Mouse (Mus musculus) monocyte, adult 5-6 weeks (primary cell): ENCODE data around the gene Txndc17. TPM values are rescaled to one million over a fixed set of nuclear protein-coding genes. Genes with fewer than 3 reads are reported as not detected.
A peak's percentile ranks its signal among the peaks of the same experiment; 100 is the strongest.

Experiments
- ATAC-seq: fragments of 153-309, 156-312 bp; replicated peaks from 2 replicates; pipeline ENCODE4 v1.8.0; 2017; ENCODE audit warnings: mild to moderate bottlenecking; ENCODE audit not compliant: low TSS enrichment, insufficient number of reproducible peaks, severe bottlenecking, poor library complexity, low FRiP score
- total RNA-seq: library from RNA; stranded (forward); fragments of 200-1000, 200-491, 200-594 nt; gene quantifications from 3 replicates; pipeline ENCODE4 v1.2.3, GENCODE M21; 2017

Gene Txndc17
- total RNA-seq, 1 experiment from 2014 or later, result 37.8 TPM

GRCm38 (mm10) chr11:72215410-72215797, 8.1 kb downstream of the Txndc17 start, which contains the start of gene Med31:
Gene Med31, minus strand, starts transcription at chr11:72215592.
- ATAC-seq, result peak; percentile 48

DNA sequence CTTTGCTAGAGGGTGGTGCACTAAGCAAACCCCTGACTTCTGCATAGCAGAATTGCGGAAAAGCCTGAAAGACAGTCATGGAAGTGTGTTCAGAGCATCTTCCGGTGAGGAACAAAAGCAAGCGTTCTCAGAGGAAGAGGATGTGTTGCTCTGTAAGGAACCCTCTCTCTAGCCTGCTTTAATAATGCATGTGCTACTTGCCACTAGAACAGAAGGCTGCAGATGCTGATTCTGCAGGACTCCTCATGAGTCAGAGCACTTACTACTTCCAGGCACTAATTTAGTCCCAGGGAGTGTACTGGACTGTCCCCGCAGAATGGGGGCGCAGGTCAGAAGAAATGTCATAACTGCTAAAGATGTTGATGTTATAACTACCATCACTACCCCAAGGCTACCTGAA, 9.8 kb downstream of the Txndc17 start:
- ATAC-seq, result no peak

DNA sequence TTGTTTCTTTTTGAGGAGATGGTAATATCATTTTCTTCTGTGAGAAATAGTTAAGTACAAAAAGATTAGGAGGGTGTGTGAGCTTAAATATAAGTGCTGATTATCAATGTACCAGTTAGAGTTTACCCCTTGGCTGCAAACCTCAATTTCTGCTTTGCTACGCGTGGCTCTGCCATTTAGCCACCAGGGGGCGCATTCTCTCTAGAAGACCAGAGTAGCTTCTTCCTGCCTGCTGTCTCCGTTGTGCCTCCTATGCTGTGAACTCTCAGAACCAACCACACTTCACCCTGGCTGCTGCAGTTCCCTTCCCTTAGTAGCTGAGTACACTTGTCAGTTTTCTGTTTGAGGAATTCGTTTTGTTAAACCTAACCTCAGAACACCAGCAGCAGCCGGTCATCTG, 13.9 kb downstream of the Txndc17 start:
- peak; percentile 77 for ATAC-seq

DNA sequence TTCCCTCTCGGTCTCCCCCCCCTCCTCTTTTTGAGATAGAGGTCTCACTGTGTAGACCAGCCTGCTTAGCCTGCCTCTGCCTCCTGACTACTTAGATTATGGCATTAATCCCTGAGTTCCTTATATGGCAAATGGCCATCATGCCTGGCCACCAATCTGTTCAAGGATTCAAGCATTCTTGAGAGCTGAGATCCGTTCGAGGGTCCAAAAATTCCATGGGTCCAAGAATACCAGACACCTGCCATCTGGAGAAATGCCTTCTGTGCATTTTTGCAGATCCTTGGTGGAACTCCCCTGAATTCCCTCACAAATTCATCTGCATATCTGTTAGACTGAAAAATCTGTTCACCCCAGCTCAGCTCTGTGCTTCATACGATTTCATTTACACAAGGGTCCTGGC, 16.1 kb downstream of the Txndc17 start:
- ATAC-seq, result no peak

DNA sequence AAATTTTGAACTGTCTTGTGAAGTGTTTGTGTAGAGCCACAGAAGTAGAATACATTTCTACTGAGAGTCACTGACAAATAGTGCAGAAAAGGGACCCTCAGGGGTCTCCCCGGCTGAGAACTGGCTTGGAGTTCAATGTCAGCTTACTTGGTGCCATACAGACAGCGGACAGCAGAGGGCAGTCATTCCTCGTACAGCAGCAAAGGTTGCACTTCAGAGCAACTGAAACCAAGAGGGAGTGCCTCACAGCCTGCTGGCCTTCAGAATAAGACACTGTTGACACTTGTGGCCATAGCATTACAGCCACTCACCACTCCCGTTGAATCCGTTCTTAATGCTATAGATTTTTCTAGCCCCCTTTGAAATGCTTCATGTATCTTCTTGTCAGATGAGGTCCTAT, 17.5 kb downstream of the Txndc17 start:
- ATAC-seq, result peak; percentile 73; the same call in 1 of the 2 replicates

DNA sequence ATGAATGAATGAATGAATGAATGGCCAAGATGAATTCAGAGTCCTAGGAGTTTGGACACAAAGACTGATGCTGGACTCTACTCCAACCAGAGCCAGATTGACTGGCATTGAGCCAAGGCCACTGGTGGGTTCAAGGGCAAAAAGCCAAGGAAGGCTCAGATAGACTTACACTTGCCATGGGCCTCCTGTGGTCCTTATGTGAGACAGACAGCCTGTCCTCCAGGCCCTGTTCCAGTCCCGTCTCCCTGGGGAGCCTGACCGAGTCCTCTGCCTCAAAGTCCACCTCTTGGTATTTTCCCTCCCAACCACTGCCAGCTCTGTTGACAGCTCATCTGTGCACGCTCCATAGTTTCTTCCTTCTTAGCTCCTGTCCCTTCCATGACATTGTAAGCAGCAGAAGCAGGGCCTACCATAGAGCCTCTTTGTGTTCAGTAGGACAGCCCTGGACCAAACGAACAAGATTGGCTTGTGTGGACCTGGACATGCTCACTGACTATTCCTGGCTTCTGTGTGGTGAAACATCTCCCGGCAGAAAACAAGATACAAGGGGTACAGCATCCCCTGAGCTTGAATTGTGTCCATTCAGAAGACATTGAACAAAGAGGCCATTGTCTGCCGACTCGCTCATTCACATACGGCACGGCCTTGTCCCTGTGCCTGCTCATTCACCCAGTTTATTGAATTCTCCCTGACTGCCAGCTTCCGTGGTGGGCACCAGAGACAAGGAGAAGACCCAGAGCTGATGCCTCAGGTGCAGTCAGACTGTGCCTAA, 18.9 kb downstream of the Txndc17 start:
- no peak for ATAC-seq

- no peak for ATAC-seq
Observed at GRCm38 (mm10) chr11:72226901-72227300, 19.6 kb downstream of the Txndc17 start.

DNA sequence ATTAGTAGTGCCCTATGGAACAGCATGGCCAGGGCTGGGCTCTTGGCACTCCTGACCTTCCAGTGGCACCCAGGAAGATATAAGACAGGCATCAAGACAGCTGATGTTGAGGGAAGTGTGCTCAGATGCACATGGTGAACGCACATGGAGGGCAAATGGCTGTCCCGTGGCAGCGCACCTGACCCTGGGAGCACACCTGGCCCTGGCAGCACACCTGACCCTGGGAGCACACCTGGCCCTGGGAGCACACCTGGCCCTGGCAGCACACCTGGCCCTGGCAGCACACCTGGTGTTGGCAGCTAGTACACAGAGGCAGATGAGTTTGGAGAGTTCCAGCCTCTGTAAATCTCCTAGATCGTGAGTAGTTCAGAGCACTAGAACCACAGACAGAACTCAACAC, 21.2 kb downstream of the Txndc17 start:
- no peak for ATAC-seq

- no peak for ATAC-seq
Observed at GRCm38 (mm10) chr11:72232068-72232467, 24.7 kb downstream of the Txndc17 start.

GRCm38 (mm10) chr11:72232991-72233390, 25.6 kb downstream of the Txndc17 start:
- no peak for ATAC-seq

DNA sequence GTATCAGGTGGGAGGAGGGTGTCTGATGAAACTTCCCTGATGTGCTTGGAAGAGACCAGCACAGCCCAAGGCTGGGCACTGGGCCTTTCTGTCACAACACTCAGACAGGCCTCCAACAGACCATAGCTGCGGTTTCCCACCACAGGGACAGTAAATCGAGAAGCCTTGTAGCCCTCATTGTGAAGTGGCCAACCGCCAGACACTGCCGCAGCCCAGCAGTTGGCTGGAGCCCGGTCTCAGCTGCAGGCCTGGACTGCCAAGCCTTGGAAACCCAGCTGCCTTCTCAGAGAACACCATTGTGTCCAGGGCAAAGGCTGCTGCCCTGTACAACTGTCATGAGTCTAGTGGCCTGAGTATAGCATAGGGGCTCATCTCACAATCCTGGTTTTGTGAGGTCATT, 26.7 kb downstream of the Txndc17 start:
- ATAC-seq, result no peak

DNA sequence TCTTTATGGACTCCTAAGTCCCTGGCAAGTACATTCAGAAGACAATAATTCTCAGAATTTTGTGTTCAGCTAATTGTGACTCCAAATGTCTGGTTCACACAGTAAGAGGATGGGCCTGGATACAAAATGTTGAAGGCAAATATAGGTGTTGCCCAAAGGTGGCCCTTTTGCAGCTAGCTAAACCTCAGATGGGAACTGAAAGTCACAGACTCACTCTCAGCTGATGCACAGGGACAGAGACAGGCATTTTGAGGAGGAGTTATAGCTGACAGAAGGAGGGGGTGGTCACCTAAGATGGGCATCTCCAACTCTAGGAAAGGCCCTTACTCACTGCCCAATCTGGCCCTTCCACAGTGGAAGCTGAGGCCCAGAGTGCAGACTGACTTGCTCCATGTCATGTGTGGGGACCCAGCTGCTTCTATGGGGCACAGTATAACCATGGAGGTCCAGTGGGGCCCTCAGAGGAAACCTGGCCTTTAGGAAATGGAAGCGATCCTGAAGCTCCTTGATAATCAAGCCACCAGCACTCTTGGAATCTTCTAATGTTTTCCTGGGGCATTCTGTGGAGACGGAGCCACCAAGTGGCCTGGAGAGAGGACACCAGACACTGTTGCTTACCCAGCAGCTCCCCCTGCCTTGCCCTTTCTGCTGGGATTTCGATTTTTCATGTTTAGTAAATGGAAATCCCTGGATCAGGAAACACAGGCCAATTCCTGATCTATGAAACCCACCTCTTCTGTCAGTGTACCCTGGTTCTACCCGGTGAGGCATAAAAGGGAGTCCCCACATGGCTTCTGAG, 32.9 kb downstream of the Txndc17 start:
- no peak for ATAC-seq

- ATAC-seq, result no peak
Observed at GRCm38 (mm10) chr11:72245196-72245753, 37.9 kb downstream of the Txndc17 start.

- ATAC-seq, result no peak
Observed at GRCm38 (mm10) chr11:72255629-72256028, 48.3 kb downstream of the Txndc17 start.

DNA sequence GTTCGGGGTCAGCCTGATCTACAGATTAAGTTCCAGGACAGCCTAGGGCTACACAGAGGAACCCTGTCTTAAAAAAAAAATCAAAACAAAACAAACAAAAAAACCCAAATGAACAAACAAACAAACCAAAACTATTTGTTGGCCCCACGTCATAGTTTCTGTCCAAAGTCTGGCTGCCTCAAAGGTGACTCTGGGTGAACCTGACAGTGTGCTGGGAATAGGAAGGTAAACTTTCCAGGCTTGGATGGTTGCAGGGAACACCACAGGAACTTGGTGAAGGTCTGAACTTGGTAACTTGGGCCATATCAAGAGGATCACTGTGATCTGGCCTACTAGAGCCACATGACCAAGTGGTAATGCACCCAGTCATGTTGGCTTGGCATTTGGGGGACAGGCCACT, 49.1 kb downstream of the Txndc17 start:
- ATAC-seq, result no peak

Other genes with a start within 250 kb of the Txndc17 start
- gene Aipl1, start 170.0 kb upstream of the Txndc17 start, total RNA-seq, result 0.67 TPM in 1 of 3 replicates, not detected in the others
- gene Pimreg, start 165.5 kb upstream of the Txndc17 start, total RNA-seq, result not detected in 3 replicates
- gene Pitpnm3, start 71.8 kb upstream of the Txndc17 start, total RNA-seq, result not detected in 3 replicates
- gene Gm43951, start 707 bp upstream of the Txndc17 start, total RNA-seq, result 1.2 TPM in 1 of 3 replicates, not detected in the others
- gene 4933427D14Rik, start 88 bp upstream of the Txndc17 start, total RNA-seq, result 4.9 to 25.7 TPM (median 23.6 TPM) in 3 replicates
- gene Med31, start 8.0 kb downstream of the Txndc17 start, total RNA-seq, result 7.4 to 14.0 TPM (median 12.1 TPM) in 3 replicates
- not detected in 3 replicates for gene Slc13a5, start 59.7 kb downstream of the Txndc17 start, total RNA-seq
- 21.7 to 46.0 TPM (median 28.6 TPM) in 3 replicates for gene Xaf1, start 94.1 kb downstream of the Txndc17 start, total RNA-seq
- 0.29 to 0.57 TPM in 2 of 3 replicates, not detected in the other for gene Fbxo39, start 106.9 kb downstream of the Txndc17 start, total RNA-seq
- not detected in 3 replicates for gene Tekt1, start 154.9 kb downstream of the Txndc17 start, total RNA-seq
- gene Smtnl2, start 204.2 kb downstream of the Txndc17 start, total RNA-seq, result not detected in 3 replicates
- gene Ggt6, start 228.0 kb downstream of the Txndc17 start, total RNA-seq, result not detected in 3 replicates
- 37.5 to 39.9 TPM (median 37.7 TPM) in 3 replicates for gene Mybbp1a, start 233.8 kb downstream of the Txndc17 start, total RNA-seq